Mouse (Mus musculus) frontal cortex, adult (tissue): Measurements from ENCODE around the gene Qser1.

Experiments
- ATAC-seq: cut with Nextera tagmentation; 2 replicates; pipeline ENCODE4 v1.9.2; 2017; ENCODE audit warnings: mild to moderate bottlenecking, moderate library complexity, mixed read lengths; ENCODE audit not compliant: low TSS enrichment

The Qser1 gene

GRCm38 (mm10) chr2:104817555-104818330 is 1.2 kb upstream of the Qser1 start:
- ATAC-seq, result no peak

- ATAC-seq, result peak; percentile 92
These were observed 393 bp upstream of the Qser1 start for GRCm38 (mm10) chr2:104816866-104817439.

DNA sequence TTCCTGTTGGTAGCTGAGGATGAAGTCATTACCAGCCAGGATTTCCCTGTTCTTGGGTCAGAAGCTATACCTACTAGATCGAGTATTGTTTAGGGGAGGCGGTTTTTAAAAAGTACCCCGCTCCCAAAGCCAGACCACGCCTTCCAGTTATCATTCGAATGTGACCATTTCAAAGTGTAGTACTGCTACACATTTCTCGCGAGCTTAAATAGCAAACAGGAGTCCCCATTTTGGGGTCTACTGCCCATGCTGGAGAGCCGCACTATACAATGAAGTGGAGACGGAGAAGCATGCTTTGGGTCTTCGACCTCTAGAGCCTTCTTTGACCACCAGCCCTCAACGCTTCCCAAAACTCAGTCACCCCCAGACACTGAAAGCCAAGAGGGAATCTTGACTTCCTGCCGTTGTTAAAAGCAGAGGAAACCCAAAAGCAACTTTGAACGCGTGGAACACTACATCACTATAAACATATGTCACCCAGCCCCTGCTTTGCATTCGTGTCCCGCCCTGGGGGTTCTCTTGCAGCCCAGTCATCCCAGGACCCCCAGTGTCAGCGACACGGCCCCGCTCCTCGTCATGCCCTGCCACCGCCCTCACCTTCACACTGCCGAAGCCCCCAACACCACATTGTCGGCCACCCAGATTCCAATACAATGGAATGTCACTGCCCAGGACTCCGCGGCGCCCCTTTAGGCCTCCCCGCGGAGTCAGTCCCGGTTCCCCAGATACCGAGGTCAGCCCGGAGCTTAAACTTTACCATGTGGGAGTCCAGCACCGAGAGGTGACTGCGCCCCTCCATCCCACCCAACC is 794 bp downstream of the Qser1 start:
- peak; percentile 29 for ATAC-seq

DNA sequence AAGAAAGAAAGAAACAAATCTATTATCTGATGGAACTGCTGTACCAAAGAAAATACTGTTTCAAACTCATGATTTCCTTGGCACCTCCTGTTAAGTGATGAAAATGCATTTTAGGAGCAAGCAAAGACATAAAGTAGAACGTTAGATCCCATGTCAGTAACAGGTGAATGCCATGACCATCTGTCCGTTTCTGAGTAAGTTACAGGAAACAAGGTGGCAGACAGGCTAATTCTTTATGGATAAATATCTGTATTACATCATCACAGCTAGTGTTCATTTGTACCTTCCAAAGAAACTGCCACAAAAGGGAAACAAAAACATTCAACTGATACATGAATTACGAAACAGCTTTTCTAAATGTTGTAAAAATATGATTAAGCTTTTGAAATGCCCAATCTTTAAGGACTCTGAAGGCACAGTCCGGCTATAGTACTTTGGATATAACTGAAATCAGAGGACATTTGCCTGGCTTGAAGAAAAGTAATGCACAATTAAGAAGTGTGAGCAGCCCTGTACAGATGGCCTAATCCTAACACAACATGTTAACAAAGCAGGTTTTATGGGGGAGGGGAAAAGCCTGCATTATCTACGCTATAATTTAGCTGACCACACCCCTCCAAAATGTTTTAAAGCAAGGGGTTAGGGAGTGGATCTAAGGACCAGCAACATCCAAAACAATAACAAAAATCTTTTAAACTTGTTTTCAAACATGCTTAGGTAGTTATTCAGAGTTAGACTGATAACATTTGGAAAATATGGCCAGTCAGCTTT is 2.2 kb downstream of the Qser1 start:
- no peak for ATAC-seq

GRCm38 (mm10) chr2:104805435-104805834 is 11.1 kb downstream of the Qser1 start:
- ATAC-seq, result no peak

DNA sequence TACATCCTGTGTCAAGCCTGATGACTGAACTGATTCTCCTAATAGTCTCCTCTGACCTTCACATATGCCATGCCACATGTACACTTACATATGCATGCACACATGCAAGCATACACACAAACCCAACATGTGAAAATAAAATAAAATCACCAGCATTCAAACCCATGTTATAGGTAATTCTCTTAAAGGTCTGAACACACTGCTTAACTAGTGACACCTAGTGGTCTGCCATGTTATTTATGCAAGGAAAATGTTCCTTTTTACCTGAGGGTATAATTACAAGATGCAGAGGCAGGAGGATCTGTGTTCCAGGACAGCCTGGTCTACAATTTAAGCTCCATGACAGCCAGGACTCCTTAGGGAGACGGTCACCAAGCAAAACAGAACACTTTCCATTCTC is 41.8 kb downstream of the Qser1 start:
- ATAC-seq, result peak; percentile 86

DNA sequence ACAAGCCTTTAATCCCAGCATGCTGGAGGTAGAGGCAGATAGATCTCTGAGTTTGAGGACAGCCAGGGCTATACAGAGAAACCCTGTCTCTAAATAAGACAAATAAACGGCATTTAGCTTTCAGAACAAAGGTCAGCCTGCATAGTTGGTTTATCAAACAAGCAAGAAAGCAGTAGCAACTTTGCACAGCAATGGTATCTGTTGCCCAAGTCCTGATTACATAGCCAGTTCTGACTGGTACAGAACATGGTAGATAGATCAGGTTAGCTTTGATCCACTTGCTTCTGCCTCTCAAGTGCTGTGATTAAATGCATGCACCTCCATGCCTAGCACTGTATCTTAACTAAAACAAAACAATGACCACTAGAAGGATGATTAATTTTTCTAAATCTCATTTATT is 47.9 kb downstream of the Qser1 start:
- no peak for ATAC-seq

DNA sequence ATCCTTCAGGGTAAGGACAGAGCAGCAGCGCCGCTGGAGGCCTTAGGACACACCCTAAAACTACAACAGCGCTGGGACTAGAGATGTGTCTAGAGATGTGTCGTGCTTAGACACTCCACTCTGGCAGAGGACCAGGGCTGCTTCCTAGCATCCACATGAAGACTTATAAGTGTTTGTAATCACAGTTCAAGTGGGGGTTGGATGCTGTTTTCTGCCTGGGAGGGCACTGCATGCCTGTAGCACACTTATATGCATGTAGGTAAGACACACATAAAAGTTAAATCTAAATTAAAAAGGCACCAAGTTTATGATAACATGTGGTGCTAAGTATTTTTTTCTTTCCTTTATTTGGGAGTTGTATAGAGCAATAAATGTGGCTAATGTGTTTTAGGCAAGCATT is 52.5 kb downstream of the Qser1 start:
- no peak for ATAC-seq

DNA sequence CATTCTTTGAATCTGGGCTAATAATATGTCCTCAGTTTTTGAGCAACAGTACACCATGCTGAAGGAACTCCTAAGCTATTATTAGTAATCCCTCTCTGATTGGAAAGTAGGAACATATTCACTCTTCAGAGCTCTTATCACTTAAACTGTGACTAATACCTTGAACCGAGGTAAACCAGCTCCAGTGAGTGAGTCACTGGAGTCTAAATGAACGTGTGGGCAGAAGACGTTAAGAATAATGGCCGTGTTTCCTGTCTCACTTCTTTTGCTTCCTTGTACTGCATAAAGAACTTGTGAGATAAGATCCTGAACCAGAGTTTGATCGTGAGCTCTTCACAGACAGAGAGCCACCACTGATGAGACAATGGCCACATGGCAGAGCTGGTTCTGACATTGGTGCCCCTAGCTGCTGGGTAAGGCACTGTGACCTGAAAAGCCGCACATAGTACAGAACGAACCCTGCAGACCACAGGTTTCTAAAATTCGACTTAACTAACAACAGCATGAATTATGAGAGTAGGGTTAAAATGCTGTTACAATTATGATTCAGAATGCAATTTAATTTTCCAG is 53.3 kb downstream of the Qser1 start:
- ATAC-seq, result peak; percentile 72

GRCm38 (mm10) chr2:104750611-104751010 is 65.9 kb downstream of the Qser1 start:
- peak; percentile 67 for ATAC-seq

GRCm38 (mm10) chr2:104748652-104749183 is 67.8 kb downstream of the Qser1 start:
- ATAC-seq, result no peak

DNA sequence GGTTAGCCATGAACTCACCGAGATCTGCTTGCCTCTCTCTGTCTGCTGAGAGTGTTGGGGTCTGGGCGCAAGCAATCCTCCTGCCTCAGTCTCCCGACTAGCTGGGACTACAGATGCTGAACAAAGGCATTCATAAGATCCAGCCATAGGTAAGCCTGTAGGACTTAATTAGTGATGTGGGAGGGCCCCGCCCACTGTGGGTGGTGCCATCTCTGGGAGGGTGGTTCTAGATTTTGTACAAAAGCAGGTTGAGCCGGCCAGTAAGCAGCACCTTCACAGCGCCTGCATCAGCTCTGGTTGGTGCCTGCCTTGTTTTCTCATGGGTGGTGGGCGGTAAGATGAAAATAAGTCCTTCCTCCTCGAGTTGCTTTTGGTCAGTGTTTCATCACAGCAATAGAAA is 70.3 kb downstream of the Qser1 start:
- ATAC-seq, result no peak

DNA sequence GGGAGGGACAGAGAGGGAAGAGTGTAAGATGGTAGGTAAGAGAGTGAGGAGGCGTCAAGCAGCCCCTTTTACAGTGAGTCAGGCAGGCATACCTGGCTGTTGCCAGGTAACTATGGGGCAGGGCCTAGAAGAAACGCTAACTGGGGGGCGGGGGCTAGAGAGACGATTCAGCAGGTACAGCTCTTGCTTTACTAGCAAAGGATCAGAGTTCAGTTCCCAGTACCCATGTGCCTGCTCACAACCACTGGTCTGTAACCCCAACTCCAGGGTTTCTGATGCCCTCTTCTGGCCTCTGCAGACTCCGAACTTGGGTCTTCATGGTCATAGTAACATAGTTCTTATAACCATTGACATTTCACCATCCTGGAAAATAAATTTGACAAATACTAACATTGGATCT is 72.6 kb downstream of the Qser1 start:
- no peak for ATAC-seq

DNA sequence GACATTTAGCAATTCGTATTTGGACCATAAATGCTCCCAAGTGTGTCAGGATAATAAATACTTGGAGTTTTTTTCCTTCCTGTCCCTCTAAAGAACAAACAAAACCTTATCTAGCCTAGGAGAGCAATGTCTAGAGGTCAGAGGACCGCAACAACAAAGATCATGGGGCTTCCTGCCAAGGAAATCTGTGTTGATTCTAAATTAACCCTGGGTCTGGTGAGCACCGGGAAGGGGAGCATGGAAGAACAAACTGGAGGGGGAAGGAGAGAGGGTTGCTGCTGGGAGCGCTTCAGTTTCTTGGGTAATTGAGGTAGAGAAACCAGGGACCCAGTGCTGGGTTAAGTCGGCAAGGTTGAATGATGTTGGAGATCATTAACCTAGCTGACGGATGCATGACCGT is 73.4 kb downstream of the Qser1 start:
- ATAC-seq, result no peak

GRCm38 (mm10) chr2:104742741-104743064 is 73.9 kb downstream of the Qser1 start, which contains the start of gene Depdc7:
Gene Depdc7 (minus strand): TSS chr2:104742878.
- ATAC-seq, result peak; percentile 92

DNA sequence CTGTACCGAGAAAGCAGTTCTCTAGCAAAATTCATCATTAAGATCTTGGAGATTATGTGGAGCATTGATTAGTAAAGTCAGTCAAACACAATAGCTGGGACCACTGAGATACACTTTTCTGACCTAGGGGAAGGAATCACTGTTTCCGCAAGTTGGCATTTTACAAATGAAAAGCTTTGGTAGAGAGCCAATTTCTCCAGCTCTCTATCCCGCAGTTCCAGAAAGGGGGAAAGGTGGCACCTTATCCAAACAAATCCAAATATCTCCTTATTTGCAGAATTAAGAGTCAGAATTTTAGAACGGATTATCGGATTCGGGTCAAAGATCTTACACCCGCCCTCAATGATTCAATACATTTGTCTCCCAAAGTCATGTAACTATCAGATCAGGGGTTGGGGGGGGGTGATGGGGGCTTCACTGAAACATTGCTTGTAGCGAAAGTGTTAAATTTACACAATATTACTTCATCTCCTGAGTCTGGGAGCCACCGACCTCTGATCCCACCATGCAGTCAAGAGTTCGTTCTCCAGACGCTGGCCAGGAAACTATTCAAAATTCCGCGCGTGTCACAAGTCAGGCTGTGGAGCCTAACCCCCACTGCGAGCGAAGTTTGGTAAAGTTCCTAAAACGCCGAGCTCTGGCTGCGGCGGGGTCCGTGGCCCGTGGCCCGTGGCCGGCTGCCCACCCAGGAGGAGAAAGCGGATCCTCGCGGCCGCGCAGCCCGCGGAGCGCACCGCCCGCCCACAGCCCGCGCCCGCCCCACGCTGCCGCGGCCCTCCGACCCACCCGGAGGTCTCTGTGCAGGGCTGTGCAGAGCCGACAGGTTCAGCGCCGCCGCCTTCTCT is 74.4 kb downstream of the Qser1 start:
- ATAC-seq, result no peak; the same call in 1 of the 2 replicates

DNA sequence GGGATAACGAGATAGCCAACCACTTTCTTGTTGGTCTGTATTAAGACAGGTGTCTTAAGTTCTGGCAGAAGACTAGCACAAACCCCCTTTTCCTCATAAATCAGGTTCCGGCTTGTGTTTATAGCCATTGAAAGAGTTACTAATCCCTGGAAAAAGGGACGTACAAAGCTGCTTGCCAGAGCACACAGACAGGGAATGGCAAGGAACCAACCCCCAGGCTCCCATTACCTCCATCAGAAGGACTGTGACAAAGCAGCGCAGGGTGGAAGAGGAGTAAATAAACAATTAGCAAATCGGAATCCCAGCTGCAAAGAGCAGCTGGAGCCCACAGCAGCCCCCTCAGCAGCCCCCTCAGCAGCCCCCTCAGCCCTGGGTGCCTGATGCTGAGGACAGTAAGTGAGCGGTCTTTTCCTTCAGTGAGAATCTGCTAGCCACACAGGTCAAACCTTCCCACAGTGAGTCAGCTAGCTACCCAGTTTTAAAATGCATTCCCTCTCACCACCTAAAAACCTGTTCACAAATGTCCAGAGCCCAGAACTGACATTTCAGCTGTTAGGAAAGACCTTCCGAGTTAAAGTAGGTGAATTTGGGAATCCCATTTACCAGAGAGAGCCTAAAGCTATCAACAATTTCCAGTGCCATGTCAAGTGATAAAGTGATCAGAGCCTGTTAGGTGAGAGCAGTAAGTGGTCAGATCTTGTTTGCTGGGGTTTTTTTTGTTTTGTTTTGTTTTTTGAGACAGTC is 75.4 kb downstream of the Qser1 start:
- no peak for ATAC-seq

DNA sequence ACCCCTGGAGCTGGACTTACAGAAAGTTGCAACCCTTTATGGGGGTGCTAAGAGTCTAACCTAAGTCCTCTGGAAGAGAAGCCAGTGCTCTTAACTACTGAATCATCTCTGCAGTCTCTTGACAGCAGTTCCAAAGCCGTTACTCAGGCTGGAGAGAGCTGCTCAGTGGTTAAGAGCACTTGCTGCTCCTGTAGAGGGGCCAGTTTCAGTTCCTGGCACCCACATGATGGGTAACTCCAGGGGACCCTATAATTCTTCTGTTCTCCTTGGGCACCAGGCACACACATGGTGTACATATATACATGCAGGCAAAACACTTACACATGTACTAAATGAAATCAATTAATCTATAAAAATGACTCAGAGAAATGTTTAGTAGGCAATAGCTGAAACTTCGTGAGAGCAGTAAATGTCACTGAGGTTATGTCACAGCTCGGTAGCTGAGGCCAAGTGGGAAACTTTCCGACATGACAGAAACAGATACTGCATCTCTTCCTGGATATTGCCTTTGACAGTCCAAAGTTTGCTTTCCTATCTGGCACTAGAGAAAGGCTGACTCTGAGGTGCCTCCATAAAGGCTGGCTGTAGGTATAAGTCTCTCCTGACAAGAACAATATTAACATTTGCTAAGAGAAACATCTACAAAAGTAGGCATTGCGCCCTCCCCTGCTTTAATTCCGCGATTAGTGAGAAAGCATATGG is 76.2 kb downstream of the Qser1 start:
- no peak for ATAC-seq

DNA sequence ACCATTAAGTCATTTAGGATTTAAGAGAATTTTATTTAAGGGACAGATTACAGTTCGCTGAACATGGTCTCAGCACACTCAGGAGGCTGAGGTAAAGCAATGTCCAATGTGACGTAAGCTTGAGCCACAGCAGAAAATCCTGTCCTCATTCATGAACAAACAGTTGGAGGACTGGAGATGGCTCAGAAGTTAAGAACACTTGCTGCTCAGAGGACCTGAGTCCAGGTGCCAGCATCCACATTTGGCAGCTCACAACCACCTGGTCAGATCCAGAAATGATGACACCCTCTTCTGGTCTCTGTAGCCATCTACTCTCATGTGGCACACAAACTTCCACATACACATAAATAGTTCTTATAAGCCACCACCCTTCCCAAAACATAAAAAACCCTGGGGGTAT is 76.9 kb downstream of the Qser1 start:
- ATAC-seq, result no peak
